Mouse (Mus musculus) ES-E14 (cell line): ENCODE measurements around the gene Nol4l.

Source experiments
- MAFK ChIP-seq: IDR thresholded peaks from 2 replicates; pipeline ENCODE4 v1.6.1; 2014; ENCODE audit warnings: mild to moderate bottlenecking, low read depth, low read length, inconsistent platforms; ENCODE audit not compliant: insufficient read depth
- ZC3H11A ChIP-seq: IDR thresholded peaks from 2 replicates; pipeline ENCODE4 v1.6.1; 2012; ENCODE audit warnings: low read depth, mild to moderate bottlenecking, inconsistent platforms, low read length, borderline replicate concordance

DNA sequence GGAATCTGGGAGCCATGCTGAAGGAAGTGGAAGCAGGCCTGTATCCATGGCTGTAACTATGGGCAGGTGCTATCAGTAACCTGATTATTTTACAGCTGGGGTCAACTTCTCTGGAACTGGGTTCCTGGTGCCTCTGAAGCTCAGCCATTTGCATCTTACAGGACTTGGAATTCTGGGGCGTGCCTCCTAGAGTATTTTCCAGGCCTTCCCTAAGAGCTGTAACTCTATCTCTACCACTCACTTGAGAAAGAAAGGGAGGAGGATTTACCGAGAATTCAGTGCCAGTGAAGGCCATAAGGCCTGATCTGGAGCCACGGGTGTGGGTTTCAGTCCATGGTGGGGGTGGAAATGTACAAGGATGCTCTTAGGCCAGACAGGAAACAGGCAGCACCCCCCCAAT, 88.5 kb downstream of the Nol4l start:
- TF ChIP-seq ZC3H11A (no peak), MAFK (no peak)
